Mouse (Mus musculus): Measurements from ENCODE around the gene Slc2a3. TPM values are rescaled to one million over a fixed set of nuclear protein-coding genes. Genes with fewer than 3 reads are reported as not detected.
A peak's percentile ranks its signal among the peaks of the same experiment; 100 is the strongest.

Gene Slc2a3
- polyA plus RNA-seq, 1 experiment from 2014 or later: 50.6 TPM

GRCm38 (mm10) chr6:122801801-122802514 is 518 bp upstream of the Slc2a3 start:
- WGBS: 2% methylated on average over 34 of the region's 34 CpGs
- Histone ChIP-seq H3K4me2 (peak overlapping the region; percentile 84), H3K36me3 (no peaks in the 10 kb centered on the region)

GRCm38 (mm10) chr6:122800640-122801300 is 670 bp downstream of the Slc2a3 start:
- no peaks in the 10 kb centered on the region for H3K36me3 ChIP-seq
- ATAC-seq (ENCODE audit: low FRiP score): peak; percentile 10; the same call in 1 of the 2 replicates
- peaks cover 15% of the 10 kb centered on the region for H3K27me3 ChIP-seq (replicated peaks)
- WGBS: 38% methylated on average over 10 of the region's 10 CpGs
- no peaks in the 10 kb centered on the region for H3K9me3 ChIP-seq (replicated peaks)
- peak overlapping the region; percentile 78 for H3K27ac ChIP-seq (replicated peaks)
- H3K9ac ChIP-seq (replicated peaks): peak overlapping the region; percentile 60
- H3K4me1 ChIP-seq: peaks cover 18% of the 10 kb centered on the region
- peak overlapping the region; percentile 84 for H3K4me2 ChIP-seq
- peak overlapping the region; percentile 54 for H3K4me3 ChIP-seq (replicated peaks)

More at GRCm38 (mm10) chr6:122801801-122802514, 518 bp upstream of the Slc2a3 start:
- H3K27ac ChIP-seq (replicated peaks): peak overlapping the region; percentile 78
- peaks cover 15% of the 10 kb centered on the region for H3K27me3 ChIP-seq (replicated peaks)
- peak overlapping the region; percentile 54 for H3K4me3 ChIP-seq (replicated peaks)
- peaks cover 18% of the 10 kb centered on the region for H3K4me1 ChIP-seq
- H3K9me3 ChIP-seq (replicated peaks): no peaks in the 10 kb centered on the region
- ATAC-seq (ENCODE audit: low FRiP score): peak; percentile 83
- H3K9ac ChIP-seq (replicated peaks): peak overlapping the region; percentile 60

- Histone ChIP-seq H3K4me1 (no peaks in the 10 kb centered on the region), H3K4me3 (replicated peaks) (no peak overlapping the region), H3K36me3 (peaks cover 3% of the 10 kb centered on the region; the same call in 1 of the 2 replicates), H3K9ac (replicated peaks) (no peak overlapping the region), H3K9me3 (replicated peaks) (no peaks in the 10 kb centered on the region), H3K27ac (replicated peaks) (no peak overlapping the region), H3K27me3 (replicated peaks) (no peaks in the 10 kb centered on the region), H3K4me2 (no peak overlapping the region)
- 71% methylated on average over 8 of the region's 8 CpGs for WGBS
- no peak for ATAC-seq (ENCODE audit: low FRiP score)
Measured at GRCm38 (mm10) chr6:122795254-122795935, 6.0 kb downstream of the Slc2a3 start.

GRCm38 (mm10) chr6:122786275-122786674 is 15.2 kb downstream of the Slc2a3 start:
- no peak overlapping the region for H3K9ac ChIP-seq (replicated peaks)
- H3K36me3 ChIP-seq: no peaks in the 10 kb centered on the region
- ATAC-seq (ENCODE audit: low FRiP score): peak; percentile 83
- no peak overlapping the region for H3K4me3 ChIP-seq (replicated peaks)
- H3K27me3 ChIP-seq (replicated peaks): no peaks in the 10 kb centered on the region
- H3K27ac ChIP-seq (replicated peaks): no peak overlapping the region
- 22% methylated on average over 5 of the region's 5 CpGs for WGBS
- no peaks in the 10 kb centered on the region for H3K4me1 ChIP-seq
- no peak overlapping the region for H3K4me2 ChIP-seq
- no peaks in the 10 kb centered on the region for H3K9me3 ChIP-seq (replicated peaks)

GRCm38 (mm10) chr6:122784866-122785265 is 16.6 kb downstream of the Slc2a3 start:
- no peak overlapping the region for H3K4me2 ChIP-seq
- 95% methylated on average over 3 of the region's 3 CpGs for WGBS
- no peak for ATAC-seq (ENCODE audit: low FRiP score)
- H3K9me3 ChIP-seq (replicated peaks): no peaks in the 10 kb centered on the region
- H3K4me1 ChIP-seq: no peaks in the 10 kb centered on the region
- H3K27ac ChIP-seq (replicated peaks): no peak overlapping the region
- H3K4me3 ChIP-seq (replicated peaks): no peak overlapping the region
- no peak overlapping the region for H3K9ac ChIP-seq (replicated peaks)
- H3K36me3 ChIP-seq: no peaks in the 10 kb centered on the region
- H3K27me3 ChIP-seq (replicated peaks): no peaks in the 10 kb centered on the region

- Histone ChIP-seq H3K9ac (replicated peaks) (no peak overlapping the region), H3K4me3 (replicated peaks) (no peak overlapping the region), H3K9me3 (replicated peaks) (no peaks in the 10 kb centered on the region), H3K36me3 (no peaks in the 10 kb centered on the region), H3K4me1 (no peaks in the 10 kb centered on the region), H3K27me3 (replicated peaks) (no peaks in the 10 kb centered on the region), H3K27ac (replicated peaks) (no peak overlapping the region), H3K4me2 (no peak overlapping the region)
- 83% methylated on average over 3 of the region's 3 CpGs for WGBS
- no peak for ATAC-seq (ENCODE audit: low FRiP score)
Measured at GRCm38 (mm10) chr6:122782164-122782563, 19.3 kb downstream of the Slc2a3 start.

GRCm38 (mm10) chr6:122781167-122781566 is 20.3 kb downstream of the Slc2a3 start:
- Histone ChIP-seq H3K36me3 (no peaks in the 10 kb centered on the region), H3K9me3 (replicated peaks) (no peaks in the 10 kb centered on the region), H3K9ac (replicated peaks) (no peak overlapping the region), H3K4me3 (replicated peaks) (no peak overlapping the region), H3K27ac (replicated peaks) (no peak overlapping the region), H3K4me2 (no peak overlapping the region), H3K4me1 (no peaks in the 10 kb centered on the region), H3K27me3 (replicated peaks) (no peaks in the 10 kb centered on the region)
- 80% methylated on average over 4 of the region's 4 CpGs for WGBS
- no peak for ATAC-seq (ENCODE audit: low FRiP score)

- Histone ChIP-seq H3K27me3 (replicated peaks) (no peaks in the 10 kb centered on the region), H3K36me3 (no peaks in the 10 kb centered on the region), H3K9me3 (replicated peaks) (no peaks in the 10 kb centered on the region), H3K4me1 (no peaks in the 10 kb centered on the region), H3K27ac (replicated peaks) (no peak overlapping the region), H3K4me3 (replicated peaks) (no peak overlapping the region), H3K9ac (replicated peaks) (no peak overlapping the region), H3K4me2 (no peak overlapping the region)
- ATAC-seq (ENCODE audit: low FRiP score): no peak
- 31% methylated on average over 1 of the region's 1 CpGs for WGBS
Measured at GRCm38 (mm10) chr6:122779916-122780315, 21.5 kb downstream of the Slc2a3 start.

GRCm38 (mm10) chr6:122776040-122776439 is 25.4 kb downstream of the Slc2a3 start:
- Histone ChIP-seq H3K9ac (replicated peaks) (no peak overlapping the region), H3K36me3 (no peaks in the 10 kb centered on the region), H3K4me2 (no peak overlapping the region), H3K27ac (replicated peaks) (no peak overlapping the region), H3K4me3 (replicated peaks) (no peak overlapping the region), H3K9me3 (replicated peaks) (no peaks in the 10 kb centered on the region), H3K4me1 (no peaks in the 10 kb centered on the region), H3K27me3 (replicated peaks) (no peaks in the 10 kb centered on the region)
- 88% methylated on average over 7 of the region's 7 CpGs for WGBS
- ATAC-seq (ENCODE audit: low FRiP score): no peak

- H3K36me3 ChIP-seq: no peaks in the 10 kb centered on the region
- no peaks in the 10 kb centered on the region for H3K9me3 ChIP-seq (replicated peaks)
- no peak overlapping the region for H3K27ac ChIP-seq (replicated peaks)
- ATAC-seq (ENCODE audit: low FRiP score): no peak
- no peak overlapping the region for H3K4me3 ChIP-seq (replicated peaks)
- H3K4me2 ChIP-seq: no peak overlapping the region
- H3K4me1 ChIP-seq: peaks cover 11% of the 10 kb centered on the region
- 100% methylated on average over 1 of the region's 1 CpGs for WGBS
- no peak overlapping the region for H3K9ac ChIP-seq (replicated peaks)
- no peaks in the 10 kb centered on the region for H3K27me3 ChIP-seq (replicated peaks)
Measured at GRCm38 (mm10) chr6:122774345-122774744, 27.1 kb downstream of the Slc2a3 start.

GRCm38 (mm10) chr6:122772701-122773100 is 28.7 kb downstream of the Slc2a3 start:
- no peak for ATAC-seq (ENCODE audit: low FRiP score)
- Histone ChIP-seq H3K9me3 (replicated peaks) (no peaks in the 10 kb centered on the region), H3K9ac (replicated peaks) (no peak overlapping the region), H3K4me1 (peaks cover 11% of the 10 kb centered on the region), H3K36me3 (no peaks in the 10 kb centered on the region), H3K27ac (replicated peaks) (no peak overlapping the region), H3K27me3 (replicated peaks) (no peaks in the 10 kb centered on the region), H3K4me2 (no peak overlapping the region), H3K4me3 (replicated peaks) (no peak overlapping the region)
- WGBS: 72% methylated on average over 6 of the region's 6 CpGs
